Mouse (Mus musculus) testis, adult 2 months (tissue): ENCODE measurements around the gene Cys1.

Experiments used
- CTCF ChIP-seq: fragments of 200-500 bp; IDR thresholded peaks from 2 replicates; pipeline ENCODE4 v1.5.1; 2012; ENCODE audit warnings: low read depth, mild to moderate bottlenecking, inconsistent platforms, low read length, moderate library complexity; ENCODE audit not compliant: control insufficient read depth, insufficient read depth, insufficient replicate concordance
- POLR2A ChIP-seq: fragments of 200-500 bp; IDR thresholded peaks from 2 replicates; pipeline ENCODE4 v1.6.1; 2012; ENCODE audit warnings: low read depth, mild to moderate bottlenecking, inconsistent platforms, low read length, moderate library complexity; ENCODE audit not compliant: control insufficient read depth

DNA sequence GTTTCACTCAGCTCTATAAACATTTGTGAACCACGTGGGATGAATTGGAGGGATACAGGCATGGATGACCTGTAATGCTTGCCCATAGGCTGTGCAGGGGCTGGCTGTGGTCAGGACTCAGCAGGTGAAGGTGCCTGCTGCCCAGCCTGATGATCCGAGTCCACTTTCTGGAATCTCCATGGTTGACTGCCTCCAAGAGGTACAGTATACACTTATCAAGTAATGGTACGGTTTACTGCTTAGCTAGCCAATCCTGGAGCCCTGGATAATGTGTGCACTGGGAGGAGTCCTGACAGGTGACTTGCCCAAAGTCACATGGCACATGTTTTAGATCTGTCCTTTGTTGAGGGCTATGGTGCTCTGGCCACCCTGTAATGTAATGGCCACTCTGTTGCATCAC, 8.7 kb upstream of the Cys1 start:
- no peak for TF ChIP-seq CTCF
- TF ChIP-seq POLR2A = no peak
